Mouse (Mus musculus) 3134 (cell line): ENCODE measurements at regions not wholly inside any gene's neighbourhood (a gene's known extent, or its start where the extent isn't known, plus 50 kb on each side); places are given as distances from the start of the nearest gene placed in this dataset.

ENCODE experiments used
- DNase-seq: peaks from one replicate; pipeline ENCODE4 v3.0.0-alpha.2; 2011; ENCODE audit warnings: low spot score; ENCODE audit not compliant: insufficient read length; ENCODE audit errors: extremely low read depth

GRCm38 (mm10) chr4:81178047-81178781, 264.4 kb downstream of the Mpdz start:
- DNase-seq: no peak

DNA sequence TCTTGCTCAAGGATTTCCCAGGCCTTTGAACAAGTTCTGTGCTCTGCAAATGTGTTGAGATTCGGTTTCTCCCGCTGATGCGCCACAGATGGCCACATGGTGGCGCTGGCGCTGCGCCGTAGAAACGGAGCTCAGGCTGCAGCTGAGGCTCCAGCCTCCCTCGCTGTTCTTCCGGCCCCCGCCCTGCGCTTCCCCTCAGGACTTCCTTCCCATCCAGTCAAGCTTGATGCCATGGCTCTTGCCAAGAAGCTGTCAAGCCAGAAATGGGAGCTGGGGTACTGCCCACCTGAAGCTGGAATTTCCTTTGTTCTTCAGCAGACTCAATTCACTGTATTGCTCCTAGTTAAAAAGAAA, 263.9 kb downstream of the Mpdz start:
- DNase-seq: peak; percentile 81

DNA sequence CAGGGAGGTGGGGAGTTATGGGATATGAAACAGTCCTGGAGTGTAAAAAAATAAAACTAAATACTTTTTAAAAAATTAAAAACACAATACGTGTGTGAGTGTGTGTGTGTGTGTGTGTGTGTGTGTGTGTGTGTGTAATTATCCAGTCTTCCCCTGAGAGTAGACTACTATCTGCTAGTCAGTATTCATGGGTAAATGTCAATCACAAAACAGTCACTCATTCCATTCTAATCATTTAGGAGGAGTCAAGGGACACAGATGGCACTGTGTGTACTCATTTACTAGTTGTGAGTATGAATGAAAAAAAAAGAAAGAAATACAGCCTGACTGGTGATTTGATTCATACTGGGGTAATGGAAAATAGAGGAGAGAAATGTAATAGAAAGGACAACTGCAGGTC, 226.5 kb downstream of the Mpdz start:
- no peak for DNase-seq

- DNase-seq: no peak
These were observed 224.6 kb downstream of the Mpdz start for GRCm38 (mm10) chr4:81217979-81218378.

GRCm38 (mm10) chr4:81222034-81222433, 220.6 kb downstream of the Mpdz start:
- no peak for DNase-seq

DNA sequence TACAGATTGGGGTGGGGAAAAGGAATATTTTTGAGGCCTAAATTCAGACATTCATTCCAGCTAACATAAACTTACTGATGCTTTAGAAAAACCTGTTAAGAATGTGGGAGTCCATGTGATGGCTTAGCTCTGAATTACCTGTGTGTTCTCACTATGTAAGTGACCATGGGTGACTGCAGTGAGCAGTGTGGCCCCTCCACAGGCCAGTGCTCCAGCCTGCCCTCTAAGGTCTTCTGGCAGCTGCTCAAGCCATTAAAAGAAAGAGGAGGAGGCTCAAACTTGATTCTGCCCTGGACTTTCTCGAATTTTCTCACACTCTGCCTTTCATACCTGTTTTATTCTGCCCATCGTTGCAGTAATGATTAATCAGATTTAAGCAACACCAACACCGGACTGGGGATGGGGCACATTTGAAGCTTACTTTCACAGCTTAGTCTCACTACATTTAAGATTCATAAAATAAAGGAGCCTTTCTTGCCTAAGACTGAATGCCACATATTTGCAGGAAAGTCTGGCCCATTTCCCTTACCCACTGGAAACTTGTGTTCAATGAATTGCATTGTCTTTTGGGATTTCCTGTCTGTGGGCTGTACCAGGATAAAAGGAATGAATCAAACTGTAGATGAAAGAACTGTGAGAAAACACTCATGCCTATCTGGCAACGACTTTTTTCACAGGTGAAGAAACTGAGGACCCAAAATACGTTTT, 220.0 kb downstream of the Mpdz start:
- DNase-seq: no peak
